Mouse (Mus musculus) cerebellum, adult 8-10 months (tissue): ENCODE results near the gene Trpm7.

Source experiments
- DNase-seq: peaks from one replicate; pipeline ENCODE4 v3.0.0; 2022

Gene Trpm7

GRCm38 (mm10) chr2:126815822-126816221, 60.2 kb downstream of the Trpm7 start:
- no peak for DNase-seq

- no peak for DNase-seq
Observed at GRCm38 (mm10) chr2:126801980-126802379, 74.0 kb downstream of the Trpm7 start.

- no peak for DNase-seq
Observed at GRCm38 (mm10) chr2:126798455-126798854, 77.6 kb downstream of the Trpm7 start.

- DNase-seq, result no peak
Observed at GRCm38 (mm10) chr2:126795708-126796107, 80.3 kb downstream of the Trpm7 start.

- DNase-seq, result no peak
Observed at GRCm38 (mm10) chr2:126792611-126793010, 83.4 kb downstream of the Trpm7 start.

GRCm38 (mm10) chr2:126787721-126788342, 88.2 kb downstream of the Trpm7 start:
- no peak for DNase-seq

GRCm38 (mm10) chr2:126783370-126783769, 92.7 kb downstream of the Trpm7 start, which contains the start of gene Usp50:
Gene Usp50, minus strand, starts transcription at chr2:126783470.
- no peak for DNase-seq

GRCm38 (mm10) chr2:126782433-126782832, 93.6 kb downstream of the Trpm7 start:
- peak; percentile 36 for DNase-seq

- no peak for DNase-seq
Observed at GRCm38 (mm10) chr2:126781478-126781877, 94.6 kb downstream of the Trpm7 start.

GRCm38 (mm10) chr2:126780286-126780685, 95.7 kb downstream of the Trpm7 start:
- DNase-seq, result no peak

GRCm38 (mm10) chr2:126778806-126779205, 97.2 kb downstream of the Trpm7 start:
- DNase-seq, result no peak

GRCm38 (mm10) chr2:126776416-126776815, 99.6 kb downstream of the Trpm7 start:
- no peak for DNase-seq

GRCm38 (mm10) chr2:126775951-126776350, 100.1 kb downstream of the Trpm7 start:
- no peak for DNase-seq

- DNase-seq, result no peak
Observed at GRCm38 (mm10) chr2:126772217-126772616, 103.8 kb downstream of the Trpm7 start.

GRCm38 (mm10) chr2:126769431-126770181, 106.4 kb downstream of the Trpm7 start:
- DNase-seq, result no peak

GRCm38 (mm10) chr2:126768194-126768593, 107.8 kb downstream of the Trpm7 start:
- DNase-seq, result no peak

- DNase-seq, result no peak
Observed at GRCm38 (mm10) chr2:126767599-126767998, 108.4 kb downstream of the Trpm7 start.

GRCm38 (mm10) chr2:126765867-126766582, 110.0 kb downstream of the Trpm7 start:
- DNase-seq, result no peak

- DNase-seq, result no peak
Observed at GRCm38 (mm10) chr2:126759351-126759750, 116.7 kb downstream of the Trpm7 start.

- no peak for DNase-seq
Observed at GRCm38 (mm10) chr2:126755664-126756063, 120.4 kb downstream of the Trpm7 start.

- no peak for DNase-seq
Observed at GRCm38 (mm10) chr2:126743389-126743788, 132.6 kb downstream of the Trpm7 start.
